Mouse (Mus musculus): ENCODE data around the gene Fbxo21.

DNA sequence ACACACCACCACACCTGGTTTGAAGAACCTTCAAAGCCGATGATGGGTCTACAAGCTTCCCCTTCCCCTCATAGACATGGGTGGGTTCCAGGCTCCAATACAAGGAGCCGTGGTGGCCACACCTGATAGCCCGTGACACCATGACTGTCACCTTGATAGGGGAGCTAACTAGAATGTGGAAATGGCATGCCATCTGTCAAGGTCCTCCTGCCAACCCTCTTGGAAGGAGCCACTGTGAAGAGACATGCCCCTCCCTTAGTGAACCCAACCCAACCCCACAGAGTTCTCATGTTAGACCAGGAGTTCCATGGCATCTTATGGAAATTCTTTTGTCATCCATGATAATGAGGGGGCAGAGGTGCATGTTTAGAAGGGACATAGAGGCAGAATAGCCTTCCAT, 39.3 kb upstream of the Fbxo21 start:
- TF ChIP-seq CTCF (IDR thresholded peaks at IDR 0.05; ENCODE audit: low read depth), result no peak
- no peak for TF ChIP-seq EP300 (IDR thresholded peaks at IDR 0.05; ENCODE audit: low read depth)
